Mouse (Mus musculus): Measurements from ENCODE around the gene Gm20388. TPM values are rescaled to one million over a fixed set of nuclear protein-coding genes. Genes with fewer than 3 reads are reported as not detected.

The Gm20388 gene
- polyA plus RNA-seq, 1 experiment from 2014 or later = 4.4 TPM

DNA sequence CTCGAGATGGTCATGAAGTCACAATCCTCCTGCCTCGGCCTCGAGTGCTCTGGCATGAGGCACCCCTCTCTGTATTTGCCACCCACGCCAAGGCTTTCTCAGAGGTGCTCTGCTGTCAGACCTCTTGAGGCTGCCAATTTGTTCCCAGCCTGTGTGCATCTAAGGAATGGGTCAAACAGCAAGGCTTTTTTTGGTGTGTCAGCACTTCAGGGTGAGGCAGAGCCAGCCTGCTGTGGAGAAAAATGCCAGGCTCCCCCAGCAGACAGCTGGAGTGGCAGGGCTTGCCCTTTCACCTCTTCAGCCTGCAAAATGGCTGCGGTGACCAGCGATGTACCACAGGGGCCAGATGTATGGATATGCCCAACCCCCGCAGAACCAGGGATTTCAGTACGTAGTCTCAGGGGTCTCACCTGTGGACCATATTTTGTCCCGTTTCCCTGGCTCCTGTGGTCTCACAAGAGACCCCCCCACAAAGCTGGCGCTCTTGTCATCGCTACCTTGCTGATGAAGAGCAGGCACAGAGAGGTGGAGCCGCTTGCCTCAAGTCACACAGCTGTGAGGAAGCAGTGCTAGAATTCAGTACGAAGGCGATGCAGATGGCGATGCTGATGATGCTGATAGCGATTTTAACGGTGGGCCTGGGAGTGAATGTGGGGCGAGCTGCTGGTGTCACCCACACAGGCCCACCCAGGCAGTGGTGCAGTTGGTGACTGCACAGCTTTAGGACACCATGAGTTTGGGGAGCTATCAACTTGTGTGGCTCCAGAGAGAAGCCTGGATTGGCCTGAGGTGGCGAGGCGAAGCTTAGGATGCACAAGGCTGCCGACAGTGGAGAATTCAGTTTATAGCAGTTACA, 840.8 kb downstream of the Gm20388 start:
- Histone ChIP-seq H3K27ac (no peak overlapping the region), H3K27me3 (no peaks in the 10 kb centered on the region), H3K9me3 (no peaks in the 10 kb centered on the region), H3K4me1 (replicated peaks) (no peaks in the 10 kb centered on the region), H3K36me3 (no peaks in the 10 kb centered on the region), H3K4me3 (replicated peaks) (no peak overlapping the region), H3K4me2 (replicated peaks) (no peak overlapping the region), H3K9ac (replicated peaks) (no peak overlapping the region)
- 80% methylated on average over 21 of the region's 21 CpGs for WGBS
- ATAC-seq = no peak

DNA sequence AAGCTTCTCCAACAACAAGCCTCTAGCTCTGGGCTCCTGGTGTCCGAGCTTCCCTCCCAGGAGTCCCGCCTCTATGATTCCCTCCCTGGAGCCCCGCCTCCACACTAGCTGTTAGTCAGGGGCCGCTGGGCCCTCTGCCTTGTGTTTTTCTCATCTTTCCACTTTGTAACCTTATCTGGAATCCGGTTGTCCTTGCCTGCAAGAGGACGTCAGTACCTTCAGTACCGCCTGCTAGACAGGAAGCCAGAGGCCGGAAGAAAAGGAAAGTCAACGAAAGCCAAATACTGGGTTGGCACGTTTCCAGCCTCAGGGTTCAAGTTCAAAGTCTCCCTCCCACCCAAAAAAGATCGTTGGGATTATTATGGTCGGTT, 841.4 kb downstream of the Gm20388 start:
- Histone ChIP-seq H3K9me3 (no peaks in the 10 kb centered on the region), H3K27ac (no peak overlapping the region), H3K4me3 (replicated peaks) (no peak overlapping the region), H3K4me2 (replicated peaks) (no peak overlapping the region), H3K9ac (replicated peaks) (no peak overlapping the region), H3K36me3 (no peaks in the 10 kb centered on the region), H3K27me3 (no peaks in the 10 kb centered on the region), H3K4me1 (replicated peaks) (no peaks in the 10 kb centered on the region)
- 33% methylated on average over 12 of the region's 12 CpGs for WGBS
- ATAC-seq = no peak

DNA sequence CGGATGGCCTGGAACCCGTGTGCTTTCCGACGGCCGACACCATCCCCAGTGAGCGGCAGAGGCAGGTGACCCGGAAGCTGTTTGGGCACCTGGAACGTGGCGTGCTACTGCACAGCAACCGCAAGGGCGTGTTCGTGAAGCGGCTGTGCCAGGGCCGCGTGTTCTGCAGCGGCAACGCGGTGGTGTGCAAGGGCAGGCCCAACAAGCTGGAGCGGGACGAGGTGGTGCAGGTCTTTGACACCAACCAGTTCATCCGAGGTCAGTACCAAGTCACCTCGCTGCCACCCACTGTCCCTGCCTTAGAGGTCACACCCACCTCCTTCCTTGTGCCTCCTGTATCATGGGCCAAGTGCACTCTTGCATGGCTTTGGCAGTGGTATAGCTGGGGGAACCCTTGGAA, 842.8 kb downstream of the Gm20388 start:
- H3K27me3 ChIP-seq = no peaks in the 10 kb centered on the region
- ATAC-seq = no peak
- no peak overlapping the region for H3K4me2 ChIP-seq (replicated peaks)
- H3K4me3 ChIP-seq (replicated peaks) = no peak overlapping the region
- H3K9ac ChIP-seq (replicated peaks) = no peak overlapping the region
- H3K9me3 ChIP-seq = no peaks in the 10 kb centered on the region
- WGBS = 93% methylated on average over 22 of the region's 22 CpGs
- H3K36me3 ChIP-seq = no peaks in the 10 kb centered on the region
- no peak overlapping the region for H3K27ac ChIP-seq
- 0 out of 2 replicates have a peak, but pooled peaks cover 3% of the 10 kb centered on the region for H3K4me1 ChIP-seq (replicated peaks)

DNA sequence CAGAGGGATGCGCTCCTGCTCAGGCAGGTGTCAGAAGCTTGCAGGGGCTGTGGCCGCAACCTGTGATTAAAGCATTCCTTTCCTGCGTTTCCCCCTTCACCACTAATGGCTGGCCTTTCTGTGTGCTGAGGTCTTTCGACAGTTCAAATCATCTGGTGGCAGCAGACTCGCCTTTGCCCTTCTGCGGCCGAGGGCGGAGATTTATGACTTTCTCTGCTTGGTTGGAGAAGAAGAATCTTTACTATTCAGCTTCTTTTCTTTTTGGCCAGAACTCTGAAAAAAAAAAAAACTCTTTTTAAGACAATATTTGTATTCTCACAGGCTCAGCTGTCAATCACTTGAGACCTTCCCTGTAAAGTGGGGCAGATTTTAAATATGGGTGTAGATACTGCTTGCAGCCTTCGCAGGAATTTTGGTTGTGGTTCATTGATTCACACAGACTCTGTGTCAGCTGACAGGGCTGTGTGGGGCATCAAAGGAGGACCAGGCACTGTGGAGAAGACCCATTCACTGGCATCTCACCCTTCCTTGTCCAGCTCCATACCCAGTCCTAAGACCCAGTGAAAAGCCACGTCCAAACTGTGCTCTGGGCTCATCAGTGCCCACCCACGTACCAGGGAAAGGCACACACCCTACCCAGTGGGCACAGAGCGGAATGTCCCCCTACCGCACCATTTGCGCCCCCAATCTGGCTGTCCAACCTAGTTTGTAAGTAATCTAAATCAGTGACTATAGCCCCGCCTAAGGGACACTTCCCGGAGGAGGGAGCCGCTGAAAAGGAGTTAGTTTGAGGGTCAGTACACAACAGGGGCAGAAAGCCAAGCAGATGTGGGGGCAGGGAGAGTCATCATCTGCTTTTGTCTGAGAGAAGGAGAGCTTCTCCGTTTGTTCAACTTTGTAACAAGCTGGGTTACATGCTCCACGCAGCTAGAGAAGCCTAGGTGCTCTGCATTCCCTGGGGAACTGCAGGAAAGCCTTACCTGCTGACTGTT, 845.0 kb downstream of the Gm20388 start:
- H3K9me3 ChIP-seq = no peaks in the 10 kb centered on the region
- ATAC-seq = no peak

DNA sequence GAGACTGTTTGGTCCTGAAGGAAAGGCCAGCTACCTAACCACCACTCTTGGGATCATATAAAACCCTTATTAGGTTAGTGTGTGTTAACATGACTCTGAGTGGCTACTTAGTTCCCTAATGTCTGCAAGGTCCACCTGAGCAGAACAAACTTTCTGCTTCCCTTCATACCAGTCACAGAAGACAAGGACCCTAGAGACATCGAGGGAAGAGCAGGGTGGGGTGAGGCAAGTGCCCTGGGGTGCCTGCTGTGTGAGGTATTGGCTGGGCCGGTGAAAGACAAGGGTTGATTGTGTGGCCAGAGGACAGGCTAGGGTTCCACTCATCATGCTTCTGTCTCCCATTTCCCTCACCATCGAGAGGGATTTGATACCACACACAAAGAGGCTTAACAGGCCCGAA, 847.4 kb downstream of the Gm20388 start:
- Histone ChIP-seq H3K9me3 (no peaks in the 10 kb centered on the region), H3K4me1 (replicated peaks) (0 out of 2 replicates have a peak, but pooled peaks cover 3% of the 10 kb centered on the region), H3K4me2 (replicated peaks) (no peak overlapping the region), H3K4me3 (replicated peaks) (no peak overlapping the region), H3K36me3 (no peaks in the 10 kb centered on the region), H3K9ac (replicated peaks) (no peak overlapping the region), H3K27me3 (no peaks in the 10 kb centered on the region), H3K27ac (no peak overlapping the region)
- WGBS = 50% methylated on average over 4 of the region's 4 CpGs
- ATAC-seq = no peak

More for the DNA sequence above, 845.0 kb downstream of the Gm20388 start:
- Histone ChIP-seq H3K27me3 (no peaks in the 10 kb centered on the region), H3K4me2 (replicated peaks) (no peak overlapping the region), H3K27ac (no peak overlapping the region), H3K9ac (replicated peaks) (no peak overlapping the region), H3K4me1 (replicated peaks) (0 out of 2 replicates have a peak, but pooled peaks cover 3% of the 10 kb centered on the region), H3K4me3 (replicated peaks) (no peak overlapping the region), H3K36me3 (no peaks in the 10 kb centered on the region)
- 56% methylated on average over 19 of the region's 19 CpGs for WGBS

DNA sequence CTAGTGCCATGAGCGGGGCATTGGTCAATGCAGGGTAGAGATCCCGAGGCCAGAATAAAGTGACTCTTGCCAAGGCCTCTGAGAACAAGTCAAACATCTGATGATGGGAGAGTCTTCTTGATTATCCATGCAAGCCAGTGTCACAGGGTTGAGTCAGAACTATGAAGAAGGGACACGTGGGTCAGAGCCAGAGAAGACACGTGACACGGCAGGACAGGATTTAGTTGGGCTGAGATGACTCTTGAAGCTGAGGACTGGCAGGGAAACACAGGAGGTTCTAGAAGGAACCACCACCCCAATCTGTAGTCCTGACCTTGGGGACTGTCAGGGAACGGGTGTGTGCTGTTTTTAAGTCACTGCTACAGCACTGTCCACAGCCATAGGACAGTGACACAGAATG, 849.2 kb downstream of the Gm20388 start:
- Histone ChIP-seq H3K4me3 (replicated peaks) (no peak overlapping the region), H3K27me3 (no peaks in the 10 kb centered on the region), H3K4me2 (replicated peaks) (no peak overlapping the region), H3K27ac (no peak overlapping the region), H3K9ac (replicated peaks) (no peak overlapping the region), H3K36me3 (no peaks in the 10 kb centered on the region), H3K4me1 (replicated peaks) (0 out of 2 replicates have a peak, but pooled peaks cover 3% of the 10 kb centered on the region), H3K9me3 (no peaks in the 10 kb centered on the region)
- no peak for ATAC-seq
- WGBS = 86% methylated on average over 6 of the region's 6 CpGs

DNA sequence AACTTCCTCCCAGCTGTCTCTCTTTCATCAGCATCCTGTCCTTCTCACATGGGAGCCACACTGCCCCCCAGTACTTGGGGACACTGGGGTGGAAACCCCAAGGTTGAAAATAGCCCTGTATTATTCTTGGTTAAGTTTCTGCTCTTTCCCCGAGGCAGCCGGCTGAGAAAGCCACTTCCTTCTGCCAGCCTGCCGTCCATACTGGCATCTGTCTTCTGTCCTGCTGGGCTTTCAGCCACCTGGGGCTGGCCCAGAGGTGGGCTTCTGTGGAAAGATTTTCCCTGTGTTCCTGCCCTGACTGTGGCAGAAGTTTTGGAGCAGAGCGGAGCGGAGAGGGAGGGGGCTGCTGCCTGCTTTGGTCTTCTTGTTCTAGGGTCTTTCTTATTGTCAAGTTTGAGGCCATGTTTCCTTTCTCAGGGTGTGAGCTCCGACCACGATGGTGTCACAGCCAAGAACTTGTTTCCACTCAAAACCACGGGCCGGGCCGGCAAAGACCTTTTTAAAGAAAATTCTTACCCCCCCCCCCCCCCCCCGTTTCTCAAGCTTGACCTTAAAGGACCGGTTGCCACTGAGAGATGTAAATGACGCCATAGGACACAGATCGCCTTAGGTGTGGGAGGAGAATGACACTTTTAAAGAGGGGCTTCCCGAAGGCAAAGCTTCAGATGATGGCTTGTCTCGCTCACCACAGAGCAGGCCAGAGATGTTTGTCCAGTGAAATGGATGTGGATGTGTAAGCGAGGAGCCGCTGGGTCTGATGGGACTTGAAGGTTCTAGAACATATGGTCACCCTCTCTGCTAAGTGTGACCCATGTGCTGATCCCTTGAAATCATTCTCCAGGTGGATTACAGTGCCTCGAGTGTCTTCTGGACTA, 849.9 kb downstream of the Gm20388 start:
- no peak for ATAC-seq
- H3K4me2 ChIP-seq (replicated peaks) = no peak overlapping the region
- no peak overlapping the region for H3K27ac ChIP-seq
- H3K27me3 ChIP-seq = no peaks in the 10 kb centered on the region
- no peaks in the 10 kb centered on the region for H3K9me3 ChIP-seq
- 89% methylated on average over 19 of the region's 19 CpGs for WGBS
- no peak overlapping the region for H3K4me3 ChIP-seq (replicated peaks)
- 0 out of 2 replicates have a peak, but pooled peaks cover 3% of the 10 kb centered on the region for H3K4me1 ChIP-seq (replicated peaks)
- H3K36me3 ChIP-seq = no peaks in the 10 kb centered on the region
- H3K9ac ChIP-seq (replicated peaks) = no peak overlapping the region

DNA sequence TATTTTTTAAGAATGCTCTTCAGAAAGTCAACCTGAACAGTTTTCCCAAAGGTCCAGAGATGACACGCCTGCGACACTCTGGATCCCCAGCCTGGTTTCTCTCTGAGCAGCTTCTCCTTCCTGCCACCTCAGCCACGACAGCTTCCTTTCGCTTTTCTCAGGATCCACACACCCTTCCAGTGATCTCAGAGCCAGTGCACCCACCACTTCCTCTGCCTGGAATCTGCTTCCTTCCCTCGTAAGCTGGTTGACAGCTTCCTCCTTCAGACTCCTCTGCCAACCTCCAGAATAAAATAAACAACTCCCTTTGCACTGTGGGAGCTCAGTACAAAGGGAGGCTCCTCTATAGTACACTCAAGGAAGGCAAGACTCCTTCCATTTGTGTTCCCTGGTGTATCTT, 852.6 kb downstream of the Gm20388 start:
- Histone ChIP-seq H3K4me3 (replicated peaks) (no peak overlapping the region), H3K4me2 (replicated peaks) (no peak overlapping the region), H3K9me3 (no peaks in the 10 kb centered on the region), H3K9ac (replicated peaks) (no peak overlapping the region), H3K36me3 (no peaks in the 10 kb centered on the region), H3K27me3 (no peaks in the 10 kb centered on the region), H3K27ac (no peak overlapping the region), H3K4me1 (replicated peaks) (no peaks in the 10 kb centered on the region)
- no peak for ATAC-seq
- WGBS = 84% methylated on average over 5 of the region's 5 CpGs

DNA sequence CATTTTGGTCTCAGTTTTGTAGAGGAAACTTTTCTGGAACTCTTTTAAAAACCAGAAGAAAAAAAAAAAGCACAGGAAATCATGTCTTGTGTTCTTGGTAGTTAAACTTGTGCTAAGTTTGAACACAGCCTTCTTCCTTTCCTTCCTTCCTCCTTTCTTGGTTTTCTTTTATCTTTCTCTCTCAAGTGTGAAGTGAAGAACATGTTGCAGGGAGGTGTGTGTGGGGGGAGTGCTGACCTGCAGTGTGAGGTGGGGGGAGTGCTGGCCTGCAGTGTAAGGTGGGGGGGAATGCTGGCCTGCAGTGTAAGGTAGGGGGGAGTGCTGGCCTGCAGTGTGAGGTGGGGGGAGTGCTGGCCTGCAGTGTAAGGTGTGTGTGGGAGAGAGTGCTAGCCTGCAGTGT, 854.0 kb downstream of the Gm20388 start:
- H3K9me3 ChIP-seq = no peaks in the 10 kb centered on the region
- H3K36me3 ChIP-seq = no peaks in the 10 kb centered on the region
- H3K9ac ChIP-seq (replicated peaks) = no peak overlapping the region
- H3K4me3 ChIP-seq (replicated peaks) = no peak overlapping the region
- H3K27me3 ChIP-seq = no peaks in the 10 kb centered on the region
- H3K27ac ChIP-seq = no peak overlapping the region
- no peak for ATAC-seq
- no peak overlapping the region for H3K4me2 ChIP-seq (replicated peaks)
- H3K4me1 ChIP-seq (replicated peaks) = no peaks in the 10 kb centered on the region

DNA sequence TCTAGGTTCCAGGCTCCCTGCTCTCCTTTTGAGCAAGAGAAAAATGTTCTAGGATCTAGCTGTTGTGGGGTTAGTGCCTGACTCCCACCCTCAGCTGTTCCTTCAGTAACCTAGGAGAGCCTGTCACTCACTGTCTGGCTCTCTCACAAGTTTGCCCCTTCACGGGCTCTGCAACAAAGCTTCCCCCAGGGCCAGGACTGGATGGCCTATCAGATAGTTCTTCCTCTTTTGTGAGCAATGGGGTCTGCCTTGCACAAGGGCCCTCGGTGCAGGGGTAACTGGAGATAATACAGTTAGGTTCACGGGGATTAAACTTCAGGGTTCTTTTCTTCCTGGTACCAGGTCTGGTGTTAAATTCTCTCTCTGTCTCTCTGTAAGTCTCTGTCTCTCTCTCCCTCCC, 856.0 kb downstream of the Gm20388 start:
- no peaks in the 10 kb centered on the region for H3K9me3 ChIP-seq
- no peaks in the 10 kb centered on the region for H3K4me1 ChIP-seq (replicated peaks)
- ATAC-seq = no peak
- H3K4me3 ChIP-seq (replicated peaks) = no peak overlapping the region
- 20% methylated on average over 3 of the region's 3 CpGs for WGBS
- H3K4me2 ChIP-seq (replicated peaks) = no peak overlapping the region
- H3K27ac ChIP-seq = no peak overlapping the region
- no peaks in the 10 kb centered on the region for H3K36me3 ChIP-seq
- H3K27me3 ChIP-seq = no peaks in the 10 kb centered on the region
- H3K9ac ChIP-seq (replicated peaks) = no peak overlapping the region

DNA sequence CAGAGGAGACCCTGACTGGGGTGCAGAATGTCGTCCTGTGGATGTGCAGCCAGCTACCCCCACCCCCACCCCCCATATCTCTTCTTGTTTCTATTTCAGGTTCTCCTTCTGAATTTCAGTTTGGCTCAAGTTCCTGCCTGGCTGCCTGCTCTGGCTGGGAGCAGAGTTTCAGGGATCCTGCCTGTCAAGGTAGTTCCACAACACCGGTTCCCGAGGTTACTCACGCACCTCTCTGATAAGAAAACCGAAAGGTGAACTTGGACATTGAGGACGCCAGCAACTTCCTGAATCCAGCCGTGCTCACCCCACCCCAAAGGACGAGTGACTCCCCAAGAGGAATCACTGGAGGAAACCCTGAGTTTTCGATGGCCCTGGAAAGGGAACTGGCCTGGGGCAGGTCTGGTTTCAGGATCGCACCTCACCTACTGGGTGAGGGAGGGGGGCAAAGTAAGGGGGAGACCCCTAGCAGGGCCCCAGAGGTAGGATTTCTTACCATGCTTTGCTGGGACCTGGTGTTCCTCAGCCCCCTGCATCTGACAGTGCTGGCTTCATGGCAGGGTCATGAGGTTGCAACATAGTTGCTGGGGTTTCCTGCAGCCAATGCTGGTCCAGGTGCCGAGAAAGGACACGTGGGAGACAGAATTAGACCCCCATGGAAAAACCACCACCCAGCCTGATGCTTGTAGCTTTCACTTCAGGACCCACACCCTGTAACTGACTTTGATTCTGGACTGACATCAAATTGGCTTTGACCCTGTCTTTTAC, 858.0 kb downstream of the Gm20388 start:
- H3K4me3 ChIP-seq (replicated peaks) = no peak overlapping the region
- WGBS = 83% methylated on average over 12 of the region's 12 CpGs
- ATAC-seq = no peak
- no peaks in the 10 kb centered on the region for H3K9me3 ChIP-seq
- H3K27ac ChIP-seq = no peak overlapping the region
- no peaks in the 10 kb centered on the region for H3K36me3 ChIP-seq
- no peaks in the 10 kb centered on the region for H3K27me3 ChIP-seq
- no peak overlapping the region for H3K9ac ChIP-seq (replicated peaks)
- H3K4me2 ChIP-seq (replicated peaks) = no peak overlapping the region
- H3K4me1 ChIP-seq (replicated peaks) = no peaks in the 10 kb centered on the region

Measured in midbrain, embryonic 13.5 days (tissue).